Mouse (Mus musculus) heart, embryonic 16.5 days (tissue): ENCODE measurements around the gene Dok5. TPM values are rescaled to one million over a fixed set of nuclear protein-coding genes. Genes with fewer than 3 reads are reported as not detected.

ENCODE experiments used
- ATAC-seq: fragments of 200-750 bp; cut with Nextera tagmentation; replicated peaks from 2 replicates; pipeline ENCODE4 v1.8.0; 2017; ENCODE audit warnings: moderate number of reproducible peaks; ENCODE audit not compliant: insufficient read depth, low FRiP score; ENCODE audit errors: extremely low read depth
- H3K27ac ChIP-seq: fragments of 300-500 bp; sonication (generic); 2 replicates; pipeline ENCODE4 v1.5.1; 2014; ENCODE audit warnings: mild to moderate bottlenecking, low read length, control low read depth, moderate library complexity
- H3K27me3 ChIP-seq: fragments of 300-500 bp; sonication (generic); 2 replicates; pipeline ENCODE4 v1.6.1; 2014; ENCODE audit warnings: low read length, mixed read lengths; ENCODE audit not compliant: control insufficient read depth, insufficient read depth
- H3K36me3 ChIP-seq: fragments of 300-500 bp; sonication (generic); 2 replicates; pipeline ENCODE4 v1.6.1; 2014; ENCODE audit not compliant: control insufficient read depth, insufficient read depth
- H3K4me1 ChIP-seq: fragments of 300-500 bp; sonication (generic); 2 replicates; pipeline ENCODE4 v1.6.1; 2014; ENCODE audit warnings: low read length, mixed read lengths; ENCODE audit not compliant: control insufficient read depth, insufficient read depth
- H3K4me2 ChIP-seq: fragments of 300-500 bp; sonication (generic); 2 replicates; pipeline ENCODE4 v1.6.1; 2014; ENCODE audit warnings: low read depth, mild to moderate bottlenecking, control low read depth, low read length
- H3K4me3 ChIP-seq: fragments of 300-500 bp; sonication (generic); 2 replicates; pipeline ENCODE4 v1.5.1; 2014; ENCODE audit warnings: mild to moderate bottlenecking, control low read depth, low read length
- H3K9ac ChIP-seq: fragments of 300-500 bp; sonication (generic); 2 replicates; pipeline ENCODE4 v1.6.1; 2014; ENCODE audit warnings: low read length, control low read depth
- H3K9me3 ChIP-seq: fragments of 300-500 bp; sonication (generic); replicated peaks from 2 replicates; pipeline ENCODE4 v1.6.1; 2016; ENCODE audit warnings: low read length; ENCODE audit not compliant: control insufficient read depth
- WGBS: fragments of 180-500 bp; shearing (Covaris S2); extraction: QIAGEN DNeasy Blood & Tissue Kit; methylation state at CpG from one replicate; pipeline ENCODE4 v1.1.7; 2014; 5-methylcytosine and 5-hydroxymethylcytosine counted together
- polyA plus RNA-seq: library from polyadenylated mRNA; unstranded; fragments of >200 nt; fragmentation: Nextera tagmentation; extraction: Ambion mirVana; gene quantifications from 2 replicates; pipeline ENCODE4 v1.2.1, GENCODE M21; 2015

Gene Dok5
- polyA plus RNA-seq, 1 experiment from 2014 or later, result 6.1 TPM

DNA sequence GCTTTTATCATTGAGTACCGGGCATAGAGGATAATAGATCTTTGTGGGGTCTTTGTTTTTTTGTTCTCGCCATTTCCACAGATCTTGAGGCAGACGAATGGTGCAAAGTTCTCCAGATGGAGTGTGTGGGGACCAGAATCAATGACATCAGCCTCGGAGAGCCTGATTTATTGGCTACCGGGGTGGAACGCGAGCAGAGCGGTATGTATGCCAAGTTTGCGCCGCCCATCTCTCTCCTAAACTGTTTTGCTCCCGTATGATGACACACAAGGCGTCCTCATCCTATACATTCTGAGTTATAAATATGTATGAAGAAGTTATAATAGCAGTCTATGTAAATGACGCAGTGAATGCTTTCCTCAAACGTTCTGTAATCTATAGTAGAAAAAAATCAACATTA lies 98.4 kb downstream of the Dok5 start:
- Histone ChIP-seq H3K9me3 (no peaks in the 10 kb centered on the region), H3K4me1 (no peaks in the 10 kb centered on the region), H3K4me3 (no peak overlapping the region), H3K4me2 (no peak overlapping the region), H3K9ac (no peak overlapping the region), H3K27me3 (no peaks in the 10 kb centered on the region), H3K36me3 (no peaks in the 10 kb centered on the region), H3K27ac (no peak overlapping the region)
- WGBS, result 91% methylated on average over 14 of the region's 14 CpGs
- no peak for ATAC-seq

DNA sequence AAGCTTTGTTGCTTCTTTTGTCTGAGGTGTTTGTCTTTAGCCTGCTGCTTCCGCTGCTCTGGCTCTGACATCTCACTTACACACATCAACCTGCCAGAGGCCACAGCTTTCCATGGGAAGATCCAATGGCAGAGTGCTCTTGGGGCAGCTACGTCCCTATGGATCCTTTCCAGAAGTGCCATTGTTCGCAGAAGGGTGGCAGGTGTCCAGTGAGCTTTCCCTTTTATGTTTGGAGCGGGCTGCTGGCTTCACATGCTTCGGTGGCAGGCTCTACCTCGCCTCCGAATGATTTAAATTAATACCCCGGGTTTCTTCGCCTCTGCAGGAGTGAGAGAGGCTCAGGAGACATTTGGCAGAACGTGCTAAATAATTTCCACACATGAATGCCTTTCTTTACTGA lies 105.3 kb downstream of the Dok5 start:
- Histone ChIP-seq H3K4me3 (no peak overlapping the region), H3K36me3 (no peaks in the 10 kb centered on the region), H3K27me3 (no peaks in the 10 kb centered on the region), H3K9me3 (no peaks in the 10 kb centered on the region), H3K4me2 (peak overlapping the region; percentile 16; the same call in 1 of the 2 replicates), H3K4me1 (peaks cover 14% of the 10 kb centered on the region), H3K9ac (no peak overlapping the region), H3K27ac (no peak overlapping the region; the same call in 1 of the 2 replicates)
- no peak for ATAC-seq
- 47% methylated on average over 10 of the region's 10 CpGs for WGBS

DNA sequence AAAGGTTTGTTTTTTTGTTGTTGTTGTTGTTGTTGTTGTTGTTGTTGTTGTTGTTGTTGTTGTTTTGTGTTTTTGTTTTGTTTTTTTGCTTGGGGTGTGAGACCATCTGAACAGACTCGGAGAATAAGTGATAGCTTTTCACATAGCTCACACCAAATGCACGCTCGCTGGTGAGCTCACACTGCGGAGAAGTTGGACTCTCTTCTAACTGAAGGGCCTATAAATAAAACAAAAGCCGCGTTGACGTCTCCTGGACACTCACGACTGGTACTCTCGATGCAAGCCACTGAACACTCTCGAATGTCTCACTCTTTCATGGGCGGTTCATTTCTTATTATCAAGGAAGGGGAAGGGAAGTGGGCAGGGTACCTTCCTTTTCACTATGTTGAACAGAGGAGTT lies 105.8 kb downstream of the Dok5 start:
- ATAC-seq, result no peak
- Histone ChIP-seq H3K4me3 (no peak overlapping the region), H3K27ac (no peak overlapping the region), H3K36me3 (no peaks in the 10 kb centered on the region), H3K4me1 (peaks cover 14% of the 10 kb centered on the region), H3K27me3 (no peaks in the 10 kb centered on the region), H3K4me2 (peak overlapping the region; percentile 16; the same call in 1 of the 2 replicates), H3K9me3 (no peaks in the 10 kb centered on the region), H3K9ac (no peak overlapping the region)
- 36% methylated on average over 11 of the region's 11 CpGs for WGBS

DNA sequence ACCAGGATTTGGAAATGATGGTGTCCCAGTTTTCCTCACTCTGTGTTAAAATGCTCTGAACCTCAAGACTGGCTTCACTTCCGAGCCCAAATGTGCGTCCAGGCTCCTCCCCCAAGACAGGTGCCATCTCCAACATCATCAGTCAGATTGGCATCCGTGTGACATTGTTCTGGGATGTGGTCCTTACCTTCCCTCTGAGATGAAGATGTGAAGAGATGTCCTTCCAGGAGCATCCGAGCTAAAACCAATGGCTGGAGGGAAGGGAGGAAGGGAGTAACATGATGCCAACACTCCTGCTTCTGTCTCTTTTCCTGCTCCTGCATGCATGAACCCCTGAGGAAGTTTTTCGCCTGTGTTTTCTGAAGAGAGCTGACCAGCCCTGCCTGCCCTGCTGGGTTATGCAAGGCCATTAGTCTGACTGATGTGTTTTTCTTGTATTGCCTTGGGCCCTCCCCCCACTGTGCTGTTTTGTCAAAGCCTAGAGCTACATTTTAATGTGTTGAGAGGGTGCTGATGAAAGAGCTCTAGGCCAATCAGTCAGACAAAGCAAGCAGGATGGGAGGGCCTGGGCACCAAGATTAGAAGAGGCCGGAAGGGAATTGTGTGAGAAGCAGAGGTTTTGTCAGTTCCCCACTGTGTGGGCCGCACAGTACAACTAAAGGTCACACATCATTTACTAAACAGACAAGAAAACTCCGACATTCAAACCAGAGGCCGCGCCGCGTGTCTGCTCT lies 106.4 kb downstream of the Dok5 start:
- peak; percentile 58 for ATAC-seq

DNA sequence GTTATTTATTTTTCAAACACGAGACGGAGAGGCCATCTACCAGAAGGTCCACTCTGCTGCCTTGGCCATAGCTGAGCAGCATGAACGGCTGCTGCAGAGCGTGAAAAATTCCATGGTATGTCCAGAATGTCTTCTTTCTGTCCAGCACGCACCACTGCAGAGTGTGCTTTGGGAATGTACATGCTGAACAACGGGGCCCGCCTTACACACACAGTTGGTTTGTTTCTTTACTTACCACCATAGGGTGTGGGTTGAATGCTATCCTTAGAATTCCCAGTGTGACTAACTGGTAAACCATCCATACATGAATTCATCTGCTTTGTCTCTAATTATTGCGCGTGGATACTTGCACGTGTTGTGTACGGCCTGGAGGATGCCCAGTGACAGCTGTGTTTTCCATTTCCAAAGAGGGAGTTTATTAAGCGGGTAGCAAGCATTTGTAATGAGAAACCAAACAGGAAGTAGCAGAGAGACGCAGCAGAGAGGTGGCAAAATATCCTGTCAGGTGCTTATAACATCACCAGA lies 109.9 kb downstream of the Dok5 start:
- ATAC-seq, result no peak
- WGBS, result 63% methylated on average over 13 of the region's 13 CpGs
- H3K36me3 ChIP-seq, result no peaks in the 10 kb centered on the region

More for the DNA sequence above, 106.4 kb downstream of the Dok5 start:
- Histone ChIP-seq H3K27me3 (no peaks in the 10 kb centered on the region), H3K4me2 (no peak overlapping the region), H3K36me3 (no peaks in the 10 kb centered on the region), H3K9ac (no peak overlapping the region), H3K27ac (no peak overlapping the region; the same call in 1 of the 2 replicates), H3K9me3 (no peaks in the 10 kb centered on the region), H3K4me1 (peaks cover 14% of the 10 kb centered on the region), H3K4me3 (no peak overlapping the region)
- WGBS, result 46% methylated on average over 12 of the region's 12 CpGs

DNA sequence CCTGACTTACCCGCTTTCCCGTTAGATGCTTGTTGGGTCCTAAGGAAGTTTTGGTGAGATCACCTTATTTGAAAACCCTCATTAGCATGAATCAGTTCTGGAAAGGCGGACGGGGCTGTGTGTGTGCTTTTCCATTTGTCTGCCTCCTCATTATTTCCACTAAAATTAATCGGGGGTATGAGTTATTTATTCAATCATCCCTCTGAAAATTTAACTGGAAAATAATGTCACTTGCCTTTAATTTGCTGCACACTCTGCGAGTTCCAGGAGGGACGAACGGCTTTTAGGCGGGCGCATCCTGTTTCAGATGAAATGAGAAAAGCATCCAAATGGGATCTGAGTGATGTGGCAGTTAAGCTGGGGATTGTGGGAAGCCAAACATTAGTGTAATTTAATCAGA lies 113.9 kb downstream of the Dok5 start:
- Histone ChIP-seq H3K9me3 (0 out of 2 replicates have a peak, but pooled peaks cover 4% of the 10 kb centered on the region), H3K9ac (no peak overlapping the region), H3K4me3 (no peak overlapping the region), H3K27me3 (no peaks in the 10 kb centered on the region), H3K27ac (no peak overlapping the region), H3K4me2 (no peak overlapping the region), H3K36me3 (peaks cover 4% of the 10 kb centered on the region; the same call in 1 of the 2 replicates), H3K4me1 (peaks cover 14% of the 10 kb centered on the region)
- WGBS, result 85% methylated on average over 10 of the region's 10 CpGs
- no peak for ATAC-seq

More for the DNA sequence above, 109.9 kb downstream of the Dok5 start:
- Histone ChIP-seq H3K27ac (no peak overlapping the region), H3K4me3 (no peak overlapping the region), H3K4me2 (no peak overlapping the region), H3K27me3 (no peaks in the 10 kb centered on the region), H3K4me1 (peaks cover 18% of the 10 kb centered on the region), H3K9me3 (no peaks in the 10 kb centered on the region), H3K9ac (no peak overlapping the region)

DNA sequence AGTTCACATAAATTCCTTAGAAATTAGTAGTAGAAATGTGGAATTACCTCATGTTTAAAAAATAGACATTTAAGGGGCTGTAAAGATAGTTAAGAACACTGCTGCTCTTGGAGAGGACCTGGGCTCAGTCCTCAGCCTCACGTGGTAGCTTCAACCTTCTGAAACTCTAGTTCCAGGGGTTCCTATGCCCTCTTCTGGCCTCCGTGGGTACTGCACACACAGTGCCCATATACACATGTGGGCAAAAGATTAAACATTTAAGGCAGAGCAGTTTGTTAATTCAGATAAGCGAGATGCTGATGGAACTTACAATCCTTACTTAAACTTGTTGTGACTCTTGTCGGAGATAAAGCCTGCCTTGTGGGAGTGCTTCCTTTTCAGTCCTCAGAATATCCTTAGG lies 118.5 kb downstream of the Dok5 start:
- 93% methylated on average over 4 of the region's 4 CpGs for WGBS

DNA sequence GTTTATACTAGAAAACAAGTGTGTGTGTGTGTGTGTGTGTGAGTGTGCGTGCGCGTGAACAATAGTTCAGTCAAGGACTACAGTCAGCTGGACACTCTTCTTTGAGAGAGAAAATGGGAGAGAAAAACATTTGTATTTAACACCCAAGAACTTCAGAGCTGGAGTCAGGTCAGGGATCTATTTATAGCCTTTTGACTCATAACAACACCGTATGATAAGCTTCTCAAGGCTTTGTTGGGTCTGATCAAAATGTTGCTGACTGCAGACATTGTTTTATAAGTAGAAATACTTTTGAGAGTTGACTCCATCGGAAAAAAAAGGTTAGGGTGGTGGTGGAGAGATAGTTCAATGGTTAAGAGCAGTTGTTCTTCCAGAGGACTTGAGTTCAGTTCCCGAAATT lies 120.7 kb downstream of the Dok5 start:
- no peak overlapping the region for H3K4me3 ChIP-seq
- H3K9me3 ChIP-seq, result 0 out of 2 replicates have a peak, but pooled peaks cover 4% of the 10 kb centered on the region
- no peak overlapping the region for H3K9ac ChIP-seq
- H3K4me2 ChIP-seq, result no peak overlapping the region
- H3K27me3 ChIP-seq, result no peaks in the 10 kb centered on the region
- H3K36me3 ChIP-seq, result peaks cover 4% of the 10 kb centered on the region; the same call in 1 of the 2 replicates
- 48% methylated on average over 6 of the region's 6 CpGs for WGBS
- H3K4me1 ChIP-seq, result peaks cover 22% of the 10 kb centered on the region
- ATAC-seq, result no peak
- H3K27ac ChIP-seq, result peak overlapping the region; percentile 56

More for the DNA sequence above, 118.5 kb downstream of the Dok5 start:
- H3K4me1 ChIP-seq, result peaks cover 26% of the 10 kb centered on the region
- no peak overlapping the region for H3K27ac ChIP-seq
- H3K36me3 ChIP-seq, result peaks cover 4% of the 10 kb centered on the region; the same call in 1 of the 2 replicates
- no peak overlapping the region for H3K9ac ChIP-seq
- H3K9me3 ChIP-seq, result 0 out of 2 replicates have a peak, but pooled peaks cover 4% of the 10 kb centered on the region
- ATAC-seq, result no peak
- H3K27me3 ChIP-seq, result no peaks in the 10 kb centered on the region
- no peak overlapping the region for H3K4me3 ChIP-seq
- H3K4me2 ChIP-seq, result no peak overlapping the region

DNA sequence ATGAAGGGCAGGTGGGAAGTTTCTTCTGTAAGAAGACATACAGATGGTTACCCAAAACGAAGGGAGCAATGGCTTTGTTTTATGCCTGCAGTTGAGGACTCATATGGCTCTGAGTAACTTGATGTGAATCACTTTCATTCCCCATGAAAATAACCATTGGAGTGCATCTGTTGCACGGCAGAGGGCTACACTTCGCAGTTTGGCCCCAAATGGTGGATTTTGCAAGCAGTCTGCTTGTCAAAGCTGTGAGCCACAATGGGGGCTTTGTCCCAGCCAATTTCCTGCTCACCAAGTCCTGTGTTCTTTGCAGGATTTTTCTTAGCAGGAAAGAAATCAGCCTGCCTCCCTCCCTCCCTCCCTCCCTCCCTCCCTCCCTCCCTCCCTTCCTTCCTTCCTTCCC lies 123.6 kb downstream of the Dok5 start:
- Histone ChIP-seq H3K4me3 (no peak overlapping the region), H3K4me2 (no peak overlapping the region), H3K9me3 (0 out of 2 replicates have a peak, but pooled peaks cover 2% of the 10 kb centered on the region), H3K36me3 (peaks cover 1% of the 10 kb centered on the region; the same call in 1 of the 2 replicates), H3K4me1 (peaks cover 13% of the 10 kb centered on the region), H3K9ac (no peak overlapping the region), H3K27me3 (no peaks in the 10 kb centered on the region), H3K27ac (no peak overlapping the region)
- ATAC-seq, result no peak
- 65% methylated on average over 3 of the region's 3 CpGs for WGBS
